Mouse (Mus musculus): ENCODE measurements around the gene Hspa12b.
"Not testable (repeated sequence)": the region's sequence is repeated elsewhere in the genome, so short reads cannot be mapped to it uniquely, and the experiment has no call there.

The Hspa12b gene

GRCm38 (mm10) chr2:131127161-131127730 lies at the start of gene Hspa12b:
Gene Hspa12b (plus strand): TSS chr2:131127280.
- no peak for DNase-seq (ENCODE audit: low spot score in 2 of 2)

- DNase-seq (ENCODE audit: low spot score in 2 of 2) = no peak
Measured at GRCm38 (mm10) chr2:131080507-131080906, 46.6 kb upstream of the Hspa12b start.

- no peak for DNase-seq (ENCODE audit: low spot score in 2 of 2)
Measured at GRCm38 (mm10) chr2:131084206-131084605, 42.9 kb upstream of the Hspa12b start.

- no peak for DNase-seq (ENCODE audit: low spot score in 2 of 2)
Measured at GRCm38 (mm10) chr2:131086667-131087390, 40.3 kb upstream of the Hspa12b start, which contains the start of gene Siglec1. Gene Siglec1 (minus strand): TSS chr2:131086765.

GRCm38 (mm10) chr2:131088581-131088980 lies 38.5 kb upstream of the Hspa12b start:
- DNase-seq (ENCODE audit: low spot score in 2 of 2) = no peak

GRCm38 (mm10) chr2:131089634-131090033 lies 37.4 kb upstream of the Hspa12b start:
- no peak for DNase-seq (ENCODE audit: low spot score in 2 of 2)

GRCm38 (mm10) chr2:131090852-131091251 lies 36.2 kb upstream of the Hspa12b start:
- DNase-seq (ENCODE audit: low spot score in 2 of 2) = no peak

- no peak for DNase-seq (ENCODE audit: low spot score in 2 of 2)
Measured at GRCm38 (mm10) chr2:131093577-131093976, 33.5 kb upstream of the Hspa12b start.

- peak; percentile 37 to 83 for DNase-seq (ENCODE audit: low spot score in 2 of 2)
Measured at GRCm38 (mm10) chr2:131094823-131095222, 32.3 kb upstream of the Hspa12b start.

- no peak for DNase-seq (ENCODE audit: low spot score in 2 of 2)
Measured at GRCm38 (mm10) chr2:131096101-131096795, 30.8 kb upstream of the Hspa12b start.

GRCm38 (mm10) chr2:131097087-131097486 lies 30.0 kb upstream of the Hspa12b start:
- no peak for DNase-seq (ENCODE audit: low spot score in 2 of 2)

- no peak for DNase-seq (ENCODE audit: low spot score in 2 of 2)
Measured at GRCm38 (mm10) chr2:131101530-131101929, 25.6 kb upstream of the Hspa12b start.

- DNase-seq (ENCODE audit: low spot score in 2 of 2) = no peak
Measured at GRCm38 (mm10) chr2:131104021-131104420, 23.1 kb upstream of the Hspa12b start.

- not testable (repeated sequence) for DNase-seq (ENCODE audit: low spot score in 2 of 2)
Measured at GRCm38 (mm10) chr2:131105061-131105460, 22.0 kb upstream of the Hspa12b start.

GRCm38 (mm10) chr2:131105989-131106388 lies 21.1 kb upstream of the Hspa12b start:
- DNase-seq (ENCODE audit: low spot score in 2 of 2) = no peak

GRCm38 (mm10) chr2:131118968-131119574 lies 8.0 kb upstream of the Hspa12b start:
- DNase-seq (ENCODE audit: low spot score in 2 of 2) = no peak

- no peak for DNase-seq (ENCODE audit: low spot score in 2 of 2)
Measured at GRCm38 (mm10) chr2:131124166-131124565, 2.9 kb upstream of the Hspa12b start.

GRCm38 (mm10) chr2:131125157-131125963 lies 1.7 kb upstream of the Hspa12b start:
- DNase-seq (ENCODE audit: low spot score in 2 of 2) = no peak

GRCm38 (mm10) chr2:131125964-131126815 lies 890 bp upstream of the Hspa12b start:
- no peak for DNase-seq (ENCODE audit: low spot score in 2 of 2)

- DNase-seq (ENCODE audit: low spot score in 2 of 2) = no peak
Measured at GRCm38 (mm10) chr2:131128211-131128610, 1.1 kb downstream of the Hspa12b start.
